Mouse (Mus musculus) CH12.LX (cell line): Measurements from ENCODE around the gene Tmprss6. TPM values are rescaled to one million over a fixed set of nuclear protein-coding genes. Genes with fewer than 3 reads are reported as not detected.
A peak's percentile ranks its signal among the peaks of the same experiment; 100 is the strongest.

ENCODE experiments used
- DNase-seq: peaks from one replicate; pipeline ENCODE4 v3.0.0-alpha.2; 2013; ENCODE audit errors: extremely low read depth
- H3K27ac ChIP-seq: 2 replicates; pipeline ENCODE4 v1.5.1; 2012; ENCODE audit warnings: low read depth, mild to moderate bottlenecking, control low read depth, moderate library complexity; ENCODE audit not compliant: insufficient read depth
- H3K27me3 ChIP-seq: replicated peaks from 2 replicates; pipeline ENCODE3; 2012; ENCODE audit warnings: inconsistent platforms
- H3K36me3 ChIP-seq, 2 experiments: replicated peaks in 1 of 2; 2 replicates each; pipeline versions ENCODE3 to v1.6.1; 2012; ENCODE audit warnings: inconsistent platforms in 1 of 2, low read length in 1 of 2, mild to moderate bottlenecking in 1 of 2, mixed read lengths in 1 of 2, moderate library complexity in 1 of 2; ENCODE audit not compliant: control insufficient read depth in 1 of 2, insufficient read depth in 1 of 2
- H3K4me1 ChIP-seq, 2 experiments: 2 replicates each; pipeline ENCODE4 v1.6.1; 2012; ENCODE audit warnings: inconsistent platforms in 1 of 2, moderate library complexity in 1 of 2; ENCODE audit not compliant: insufficient read depth in 2 of 2, control insufficient read depth in 1 of 2
- H3K4me2 ChIP-seq: 2 replicates; pipeline ENCODE4 v1.6.1; 2012; ENCODE audit warnings: low read depth, mild to moderate bottlenecking, control low read depth; ENCODE audit not compliant: poor library complexity, insufficient read depth, severe bottlenecking
- H3K4me3 ChIP-seq, 3 experiments: fragments of 150-350 bp in 1 of 3; sonication (generic) in 1 of 3; replicated peaks in 1 of 3; 2 replicates each; pipeline versions ENCODE3 to v1.5.1; 2011 to 2012; ENCODE audit warnings: low read depth in 2 of 3, low read length in 2 of 3, mild to moderate bottlenecking in 2 of 3, moderate library complexity in 2 of 3, control low read depth in 1 of 3, improper control_type of control experiment in 1 of 3, inconsistent platforms in 1 of 3, mixed read lengths in 1 of 3; ENCODE audit not compliant: poor library complexity in 1 of 3
- H3K79me2 ChIP-seq: replicated peaks from 2 replicates; pipeline ENCODE4 v1.6.1; 2012; ENCODE audit warnings: mild to moderate bottlenecking, moderate library complexity; ENCODE audit not compliant: control insufficient read depth, poor library complexity, insufficient read depth, severe bottlenecking; ENCODE audit errors: extremely low read depth
- H3K9ac ChIP-seq: 2 replicates; pipeline ENCODE4 v1.6.1; 2012; ENCODE audit warnings: low read depth, mild to moderate bottlenecking, control low read depth, moderate library complexity; ENCODE audit not compliant: insufficient read depth
- H3K9me3 ChIP-seq: replicated peaks from 2 replicates; pipeline ENCODE3; 2012; ENCODE audit warnings: low read length, inconsistent platforms, mixed read lengths
- CTCF ChIP-seq, 2 experiments: IDR thresholded peaks in 1 of 2; conservative IDR thresholded peaks in 1 of 2; 2 replicates each; pipeline ENCODE4 v1.5.1; 2011 to 2012; ENCODE audit warnings: low read depth in 2 of 2, low read length in 2 of 2, improper control_type of control experiment in 1 of 2, inconsistent platforms in 1 of 2, mild to moderate bottlenecking in 1 of 2, moderate library complexity in 1 of 2
- ELF1 ChIP-seq: IDR thresholded peaks from 2 replicates; pipeline ENCODE4 v1.6.1; 2014; ENCODE audit warnings: low read depth, mild to moderate bottlenecking, inconsistent platforms, low read length, improper control_type of control experiment
- EP300 ChIP-seq: IDR thresholded peaks from 2 replicates; pipeline ENCODE4 v1.6.1; 2011; ENCODE audit warnings: low read length, improper control_type of control experiment
- HCFC1 ChIP-seq: IDR thresholded peaks from 2 replicates; pipeline ENCODE4 v1.6.1; 2012; ENCODE audit warnings: low read depth, mild to moderate bottlenecking, inconsistent platforms, low read length, improper control_type of control experiment
- IRF4 ChIP-seq: IDR thresholded peaks from 2 replicates; pipeline ENCODE4 v1.6.1; 2014; ENCODE audit warnings: low read depth, mild to moderate bottlenecking, inconsistent platforms, low read length, improper control_type of control experiment
- JUND ChIP-seq: conservative IDR thresholded peaks from 2 replicates; pipeline ENCODE4 v1.6.1; 2011; ENCODE audit warnings: low read depth, low read length, improper control_type of control experiment
- MAX ChIP-seq: IDR thresholded peaks from 2 replicates; pipeline ENCODE4 v1.6.1; 2011; ENCODE audit warnings: low read length, improper control_type of control experiment
- MAZ ChIP-seq: IDR thresholded peaks from 2 replicates; pipeline ENCODE4 v1.6.1; 2012; ENCODE audit warnings: low read depth, mild to moderate bottlenecking, inconsistent platforms, low read length, improper control_type of control experiment, moderate library complexity
- MEF2A ChIP-seq: IDR thresholded peaks from 2 replicates; pipeline ENCODE4 v1.6.1; 2014; ENCODE audit warnings: low read depth, mild to moderate bottlenecking, inconsistent platforms, low read length, improper control_type of control experiment, borderline replicate concordance
- NELFE ChIP-seq: IDR thresholded peaks from 2 replicates; pipeline ENCODE4 v1.6.1; 2011; ENCODE audit warnings: low read depth, low read length, improper control_type of control experiment
- PAX5 ChIP-seq: IDR thresholded peaks from 2 replicates; pipeline ENCODE4 v1.6.1; 2012; ENCODE audit warnings: low read length, inconsistent platforms, mixed read lengths
- POLR2A ChIP-seq: IDR thresholded peaks from 2 replicates; pipeline ENCODE4 v1.6.1; 2011; ENCODE audit warnings: low read depth, mild to moderate bottlenecking, improper control_type of control experiment, low read length
- RAD21 ChIP-seq: IDR thresholded peaks from 2 replicates; pipeline ENCODE4 v1.6.1; 2011; ENCODE audit warnings: low read depth, mild to moderate bottlenecking, low read length, improper control_type of control experiment, moderate library complexity
- RCOR1 ChIP-seq: conservative IDR thresholded peaks from 2 replicates; pipeline ENCODE4 v1.6.1; 2012; ENCODE audit warnings: low read depth, mild to moderate bottlenecking, inconsistent platforms, low read length, improper control_type of control experiment
- TCF12 ChIP-seq: IDR thresholded peaks from 2 replicates; pipeline ENCODE4 v1.6.1; 2014; ENCODE audit warnings: low read depth, mild to moderate bottlenecking, inconsistent platforms, low read length, improper control_type of control experiment
- USF1 ChIP-seq: IDR thresholded peaks from 2 replicates; pipeline ENCODE4 v1.6.1; 2014; ENCODE audit warnings: low read depth, mild to moderate bottlenecking, inconsistent platforms, low read length, improper control_type of control experiment
- USF2 ChIP-seq: conservative IDR thresholded peaks from 2 replicates; pipeline ENCODE4 v1.6.1; 2011; ENCODE audit warnings: low read depth, low read length, improper control_type of control experiment
- ZC3H11A ChIP-seq: IDR thresholded peaks from 2 replicates; pipeline ENCODE4 v1.6.1; 2012; ENCODE audit warnings: low read depth, mild to moderate bottlenecking, inconsistent platforms, low read length, improper control_type of control experiment
- ZKSCAN1 ChIP-seq: IDR thresholded peaks from 2 replicates; pipeline ENCODE4 v1.6.1; 2012; ENCODE audit warnings: low read depth, inconsistent platforms, low read length, improper control_type of control experiment, borderline replicate concordance
- ZMIZ1 ChIP-seq: IDR thresholded peaks from 2 replicates; pipeline ENCODE4 v1.6.1; 2012; ENCODE audit warnings: low read depth, mild to moderate bottlenecking, inconsistent platforms, low read length, improper control_type of control experiment
- ZNF384 ChIP-seq: IDR thresholded peaks from 2 replicates; pipeline ENCODE4 v1.6.1; 2012; ENCODE audit warnings: low read depth, low read length, improper control_type of control experiment, inconsistent platforms
- dilution Hi-C: fragments of 300-500 bp; cut with MboI; formaldehyde crosslinking; loops from 2 replicates; pipeline ENCODE4 v1.14.3; 2020; ENCODE audit warnings: low sequenced_read_pairs; ENCODE audit not compliant: extremely low pct_unique_long_range_greater_than_20kb, extremely low pct_ligation_motif_present
- in situ Hi-C: fragments of 300-500 bp; cut with MboI; formaldehyde crosslinking; loops from 3 replicates; pipeline ENCODE4 v1.14.3; 2019; ENCODE audit warnings: low sequenced_read_pairs, low pct_ligation_motif_present, low pct_unique_long_range_greater_than_20kb, mixed read lengths
- polyA plus RNA-seq: library from polyadenylated mRNA; unstranded; fragments of >175 nt; gene quantifications from 2 replicates; pipeline ENCODE4 v1.2.1, GENCODE M21; 2012; ENCODE audit warnings: low read depth; ENCODE audit not compliant: insufficient read length
- total RNA-seq, 2 experiments: library from RNA; depleted of rRNA; stranded (reverse); fragments of 300-350 nt in 1 of 2; fragments of >200 nt in 1 of 2; gene quantifications; 2 replicates each; pipeline ENCODE4 v1.2.3; 2012 to 2014

Gene Tmprss6
- total and polyA plus RNA-seq, 3 experiments = 0.24 to 0.54 (median 0.34) TPM

GRCm38 (mm10) chr15:78422046-78422956, 46.1 kb downstream of the Tmprss6 start (continued):
- TF ChIP-seq EP300 (no peak), NELFE (no peak; the same call in 1 of the 2 replicates), MEF2A (0 out of 2 replicates have a peak, but pooled peaks have one; percentile 21), MAZ (no peak), HCFC1 (0 out of 2 replicates have a peak, but pooled peaks have one; percentile 15), ZMIZ1 (no peak), ZKSCAN1 (no peak), USF1 (no peak), USF2 (no peak), JUND (no peak), TCF12 (peak; percentile 61), CTCF (conservative IDR thresholded peaks at IDR 0.05 in 1 of 2, IDR thresholded peaks at IDR 0.05 in 1 of 2; ENCODE audit: low read depth in 2 of 2, low read length in 2 of 2) (peak; percentile 78 to 92), IRF4 (peak; percentile 66; the same call in 1 of the 2 replicates)

GRCm38 (mm10) chr15:78420395-78420794, 48.0 kb downstream of the Tmprss6 start:
- H3K27me3 ChIP-seq = peaks cover 36% of the 10 kb centered on the region
- H3K4me2 ChIP-seq = peak overlapping the region; percentile 93
- H3K36me3 ChIP-seq = no peaks in the 10 kb centered on the region
- H3K9ac ChIP-seq = peak overlapping the region; percentile 59; the same call in 1 of the 2 replicates
- dilution Hi-C loops (no loop called here), in situ Hi-C loops (loop anchor here (10.0 kb wide), 1 partner anchor 56 kb away; no protein-coding TSS in a partner anchor)
- TF ChIP-seq EP300 (no peak), POLR2A (peak; percentile 33; the same call in 1 of the 2 replicates)
- H3K9me3 ChIP-seq = no peaks in the 10 kb centered on the region
- H3K4me3 ChIP-seq = peak overlapping the region in 1 of 3 experiments; percentile 53
- H3K79me2 ChIP-seq = no peaks in the 10 kb centered on the region
- H3K4me1 ChIP-seq = peaks cover 0 to 8% of the 10 kb centered on the region in 2 experiments; a peak in 2 of 4 replicates
- DNase-seq = no peak
- H3K27ac ChIP-seq = no peak overlapping the region

- in situ Hi-C loops = no loop called here
- Histone ChIP-seq H3K4me2 (no peak overlapping the region), H3K27ac (no peak overlapping the region), H3K36me3 (peaks cover 13 to 16% of the 10 kb centered on the region in 2 experiments), H3K9me3 (no peaks in the 10 kb centered on the region), H3K4me1 (peaks cover 0 to 7% of the 10 kb centered on the region in 2 experiments; a peak in 2 of 4 replicates), H3K79me2 (no peaks in the 10 kb centered on the region), H3K9ac (no peak overlapping the region), H3K4me3 (no peak overlapping the region), H3K27me3 (peaks cover 13% of the 10 kb centered on the region)
- TF ChIP-seq ZNF384 (no peak), RAD21 (no peak), CTCF (conservative IDR thresholded peaks at IDR 0.05 in 1 of 2, IDR thresholded peaks at IDR 0.05 in 1 of 2; ENCODE audit: low read depth in 2 of 2, low read length in 2 of 2) (no peak), POLR2A (no peak), PAX5 (no peak), MAZ (no peak), MAX (no peak), RCOR1 (no peak), MEF2A (no peak), USF1 (no peak), ELF1 (no peak), EP300 (no peak), IRF4 (no peak), ZC3H11A (no peak)
- DNase-seq = no peak
- dilution Hi-C loops = no loop called here
These were observed 51.5 kb downstream of the Tmprss6 start for GRCm38 (mm10) chr15:78416937-78417336.
